Mouse (Mus musculus) liver, embryonic 15.5 days (tissue): Measurements from ENCODE around the gene Donson. TPM values are rescaled to one million over a fixed set of nuclear protein-coding genes. Genes with fewer than 3 reads are reported as not detected.

Experiments
- ATAC-seq: fragments of 200-750 bp; cut with Nextera tagmentation; 2 replicates; pipeline ENCODE4 v1.8.0; 2017; ENCODE audit warnings: moderate number of reproducible peaks, mild to moderate bottlenecking, moderate library complexity; ENCODE audit not compliant: insufficient read depth
- H3K27ac ChIP-seq: fragments of 300-500 bp; sonication (generic); replicated peaks from 2 replicates; pipeline ENCODE4 v1.5.1; 2015; ENCODE audit warnings: mild to moderate bottlenecking, inconsistent platforms
- H3K27me3 ChIP-seq: fragments of 300-500 bp; sonication (generic); 2 replicates; pipeline ENCODE4 v1.6.1; 2015; ENCODE audit warnings: mild to moderate bottlenecking, inconsistent platforms
- H3K36me3 ChIP-seq: fragments of 300-500 bp; sonication (generic); replicated peaks from 2 replicates; pipeline ENCODE4 v1.6.1; 2015; ENCODE audit warnings: moderate library complexity, mild to moderate bottlenecking, inconsistent platforms
- H3K4me1 ChIP-seq: fragments of 300-500 bp; sonication (generic); replicated peaks from 2 replicates; pipeline ENCODE4 v1.6.1; 2015; ENCODE audit warnings: inconsistent platforms
- H3K4me2 ChIP-seq: fragments of 300-500 bp; sonication (generic); 2 replicates; pipeline ENCODE4 v1.6.1; 2015; ENCODE audit warnings: moderate library complexity, mild to moderate bottlenecking, inconsistent platforms
- H3K4me3 ChIP-seq: fragments of 300-500 bp; sonication (generic); replicated peaks from 2 replicates; pipeline ENCODE4 v1.5.1; 2015; ENCODE audit warnings: mild to moderate bottlenecking, inconsistent platforms
- H3K9ac ChIP-seq: fragments of 300-500 bp; sonication (generic); 2 replicates; pipeline ENCODE4 v1.6.1; 2015; ENCODE audit warnings: moderate library complexity, mild to moderate bottlenecking, inconsistent platforms
- H3K9me3 ChIP-seq: fragments of 300-500 bp; sonication (generic); replicated peaks from 2 replicates; pipeline ENCODE4 v1.6.1; 2016; ENCODE audit warnings: inconsistent platforms
- WGBS: fragments of 180-500 bp; shearing (Covaris S2); methylation state at CpG from one replicate; pipeline ENCODE4 v1.1.7; 2015; ENCODE audit warnings: mixed read lengths; ENCODE audit not compliant: insufficient replicate concordance; 5-methylcytosine and 5-hydroxymethylcytosine counted together
- polyA plus RNA-seq: library from polyadenylated mRNA; unstranded; fragments of >200 nt; fragmentation: Nextera tagmentation; extraction: Ambion mirVana; gene quantifications from 2 replicates; pipeline ENCODE4 v1.2.1, GENCODE M21; 2015

Donson gene
- 32.8 and 34.7 TPM in 2 replicates for polyA plus RNA-seq

- Histone ChIP-seq H3K9me3 (no peaks in the 10 kb centered on the region), H3K36me3 (peaks cover 43% of the 10 kb centered on the region), H3K4me2 (peak within 1 kb of the TSS; percentile 95), H3K27me3 (no peaks in the 10 kb centered on the region), H3K27ac (peak within 1 kb of the TSS; percentile 96), H3K9ac (peak within 1 kb of the TSS; percentile 100), H3K4me1 (peaks cover 43% of the 10 kb centered on the region), H3K4me3 (peak within 1 kb of the TSS; percentile 99)
- WGBS = 1% methylated on average over 71 of the region's 71 CpGs
- ATAC-seq = peak; percentile 98
Observed at GRCm38 (mm10) chr16:91688619-91689334, at the start of gene Donson. Gene Donson, minus strand, starts transcription at chr16:91688770.

DNA sequence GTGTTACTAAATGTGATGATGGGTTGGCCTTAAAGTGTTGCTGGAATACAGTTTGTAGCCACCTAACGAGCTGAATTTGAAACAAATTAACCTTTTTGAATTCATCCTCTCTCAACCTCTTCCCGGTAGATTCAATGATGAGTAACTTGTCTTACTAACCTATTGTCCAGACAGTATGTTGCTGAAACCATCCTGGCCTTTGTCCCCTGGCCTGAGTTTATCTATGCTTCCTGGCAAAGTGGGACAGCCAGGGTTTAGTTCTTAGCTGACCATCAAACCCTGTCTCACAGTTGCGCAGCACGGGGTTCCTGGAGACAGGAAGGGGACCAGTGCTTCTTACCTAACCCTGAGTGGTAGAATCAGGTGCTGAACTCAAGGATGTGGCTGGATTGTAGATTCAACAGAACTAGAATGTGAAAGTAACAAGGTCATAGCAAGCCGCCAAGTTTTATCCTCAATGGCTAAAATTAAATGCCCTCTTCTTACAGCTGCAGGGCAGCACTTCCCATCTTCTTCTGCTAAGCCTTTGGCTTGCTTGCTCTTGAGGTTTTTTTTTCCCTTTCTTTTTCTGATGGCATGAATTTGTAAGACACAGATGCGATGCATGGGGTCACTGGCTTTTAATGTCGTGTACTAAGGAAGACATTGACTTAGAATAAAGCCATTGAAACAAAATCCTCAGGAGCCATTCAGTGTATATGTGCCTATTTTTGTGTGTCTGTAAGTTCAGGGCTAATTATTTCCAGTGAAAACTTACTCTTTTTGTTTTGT lies 47.7 kb upstream of the Donson start:
- no peak for ATAC-seq
- no peak overlapping the region for H3K9ac ChIP-seq
- no peaks in the 10 kb centered on the region for H3K36me3 ChIP-seq
- peaks cover 51% of the 10 kb centered on the region for H3K4me1 ChIP-seq
- no peak overlapping the region for H3K4me3 ChIP-seq
- H3K4me2 ChIP-seq = peak overlapping the region; percentile 10; the same call in 1 of the 2 replicates
- no peaks in the 10 kb centered on the region for H3K9me3 ChIP-seq
- 58% methylated on average over 7 of the region's 7 CpGs for WGBS
- no peak overlapping the region; the same call in 1 of the 2 replicates for H3K27ac ChIP-seq
- H3K27me3 ChIP-seq = peaks cover 62% of the 10 kb centered on the region

- no peak for ATAC-seq
- H3K27me3 ChIP-seq = peaks cover 74% of the 10 kb centered on the region
- no peaks in the 10 kb centered on the region for H3K9me3 ChIP-seq
- H3K27ac ChIP-seq = no peak overlapping the region
- WGBS = 40% methylated on average over 5 of the region's 5 CpGs
- H3K4me3 ChIP-seq = no peak overlapping the region
- H3K36me3 ChIP-seq = no peaks in the 10 kb centered on the region
- no peak overlapping the region for H3K9ac ChIP-seq
- peaks cover 47% of the 10 kb centered on the region for H3K4me1 ChIP-seq
- no peak overlapping the region for H3K4me2 ChIP-seq
Observed at GRCm38 (mm10) chr16:91734771-91735170, 46.2 kb upstream of the Donson start.

DNA sequence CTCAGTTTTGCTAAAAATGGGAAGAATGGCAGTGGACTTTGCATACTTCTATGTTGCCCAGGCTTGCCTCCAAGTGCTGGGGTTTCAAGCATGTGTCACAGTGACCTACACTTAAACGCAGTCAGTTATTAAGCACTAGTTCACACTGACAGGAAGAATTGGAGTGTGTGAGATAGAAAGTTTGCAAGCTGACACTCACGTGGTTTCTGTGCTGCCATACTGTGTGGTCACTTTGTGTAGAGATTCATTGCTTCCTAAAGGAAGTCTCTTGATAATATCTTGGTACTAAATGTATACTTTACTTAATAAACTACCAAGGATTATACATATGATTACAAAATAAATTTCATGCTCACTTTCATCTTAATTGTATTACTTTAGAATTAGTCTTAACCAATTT lies 44.2 kb upstream of the Donson start:
- Histone ChIP-seq H3K9me3 (no peaks in the 10 kb centered on the region), H3K4me1 (peaks cover 51% of the 10 kb centered on the region), H3K36me3 (no peaks in the 10 kb centered on the region), H3K4me2 (no peak overlapping the region), H3K27ac (no peak overlapping the region), H3K27me3 (peaks cover 76% of the 10 kb centered on the region), H3K9ac (no peak overlapping the region), H3K4me3 (no peak overlapping the region)
- 28% methylated on average over 2 of the region's 2 CpGs for WGBS
- ATAC-seq = no peak

DNA sequence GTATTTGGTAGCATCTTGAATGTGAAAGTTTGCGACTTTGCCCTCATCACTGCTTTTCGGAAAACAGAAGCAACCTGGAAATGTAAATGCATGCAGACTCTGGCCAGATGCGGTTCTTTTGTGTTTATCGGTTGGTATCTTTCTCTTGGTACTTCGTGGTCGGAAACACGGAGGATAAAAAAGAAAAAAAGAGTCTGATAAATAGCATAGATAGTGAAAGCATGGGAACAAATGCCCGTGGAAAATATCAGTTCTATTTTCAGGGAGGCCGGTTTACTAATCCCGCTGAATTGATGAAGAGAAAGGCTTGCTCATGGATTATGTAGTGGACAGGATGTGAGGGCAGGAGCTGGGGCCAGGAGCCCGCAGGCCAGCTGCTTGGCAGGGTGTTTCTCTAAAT lies 41.9 kb upstream of the Donson start:
- 2% methylated on average over 11 of the region's 11 CpGs for WGBS
- Histone ChIP-seq H3K27ac (no peak overlapping the region), H3K27me3 (peaks cover 60% of the 10 kb centered on the region)

GRCm38 (mm10) chr16:91729821-91730441 lies 41.4 kb upstream of the Donson start:
- peak overlapping the region; percentile 99 for H3K4me2 ChIP-seq
- no peak for ATAC-seq
- no peaks in the 10 kb centered on the region for H3K36me3 ChIP-seq
- WGBS = under 1% methylated on average over 44 of the region's 44 CpGs
- H3K4me1 ChIP-seq = peaks cover 53% of the 10 kb centered on the region
- peaks cover 55% of the 10 kb centered on the region for H3K27me3 ChIP-seq
- H3K9me3 ChIP-seq = no peaks in the 10 kb centered on the region
- peak overlapping the region; percentile 68 for H3K4me3 ChIP-seq
- peak overlapping the region; percentile 60 for H3K9ac ChIP-seq
- peak overlapping the region; percentile 64 for H3K27ac ChIP-seq

More for the DNA sequence above, 41.9 kb upstream of the Donson start:
- Histone ChIP-seq H3K4me3 (peak overlapping the region; percentile 68), H3K9ac (peak overlapping the region; percentile 60; the same call in 1 of the 2 replicates), H3K4me2 (peak overlapping the region; percentile 99), H3K9me3 (no peaks in the 10 kb centered on the region), H3K4me1 (peaks cover 54% of the 10 kb centered on the region), H3K36me3 (no peaks in the 10 kb centered on the region)
- ATAC-seq = no peak

- peak; percentile 83 for ATAC-seq
- Histone ChIP-seq H3K4me3 (peak within 1 kb of the TSS; percentile 68), H3K4me2 (peak within 1 kb of the TSS; percentile 99), H3K27ac (peak within 1 kb of the TSS; percentile 85), H3K27me3 (peaks cover 46% of the 10 kb centered on the region), H3K4me1 (peaks cover 53% of the 10 kb centered on the region), H3K9ac (peak within 1 kb of the TSS; percentile 70), H3K36me3 (no peaks in the 10 kb centered on the region), H3K9me3 (no peaks in the 10 kb centered on the region)
- under 1% methylated on average over 33 of the region's 33 CpGs for WGBS
Observed at GRCm38 (mm10) chr16:91729066-91729482, 40.5 kb upstream of the Donson start, which contains the start of gene Itsn1. Gene Itsn1, plus strand, starts transcription at chr16:91729281.

- peak; percentile 94 for ATAC-seq
- under 1% methylated on average over 46 of the region's 46 CpGs for WGBS
- peaks cover 42% of the 10 kb centered on the region for H3K27me3 ChIP-seq
- peak within 1 kb of the TSS; percentile 70 for H3K9ac ChIP-seq
- no peaks in the 10 kb centered on the region for H3K36me3 ChIP-seq
- peak within 1 kb of the TSS; percentile 68 for H3K4me3 ChIP-seq
- H3K9me3 ChIP-seq = no peaks in the 10 kb centered on the region
- H3K4me1 ChIP-seq = peaks cover 53% of the 10 kb centered on the region
- H3K27ac ChIP-seq = peak within 1 kb of the TSS; percentile 85
- H3K4me2 ChIP-seq = peak within 1 kb of the TSS; percentile 99
Observed at GRCm38 (mm10) chr16:91728123-91729065, 39.8 kb upstream of the Donson start, which contains the start of gene Cryzl1. Gene Cryzl1, minus strand, starts transcription at chr16:91728975.

DNA sequence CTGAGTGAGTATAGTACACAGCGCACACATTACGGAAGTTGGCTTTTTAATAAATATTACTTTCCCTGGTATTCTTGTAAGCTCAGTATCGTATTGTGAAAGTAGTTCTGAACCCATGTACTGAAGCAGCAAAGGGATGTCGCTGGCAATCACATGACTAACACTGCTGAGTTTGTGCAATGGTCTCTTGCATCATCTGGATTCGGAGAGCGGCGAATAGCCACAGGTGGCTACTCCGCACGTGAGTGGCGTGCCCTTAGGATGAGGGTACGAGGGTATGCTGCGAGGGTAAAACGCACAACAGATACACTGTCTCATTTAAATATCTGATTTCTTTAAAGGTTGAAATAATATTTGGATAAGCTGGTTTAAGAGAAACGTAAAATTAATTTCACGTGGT lies 38.9 kb upstream of the Donson start:
- Histone ChIP-seq H3K36me3 (no peaks in the 10 kb centered on the region), H3K4me1 (peaks cover 53% of the 10 kb centered on the region), H3K4me3 (peak overlapping the region; percentile 68), H3K27ac (peak overlapping the region; percentile 85), H3K9me3 (no peaks in the 10 kb centered on the region), H3K27me3 (peaks cover 33% of the 10 kb centered on the region), H3K9ac (peak overlapping the region; percentile 70; the same call in 1 of the 2 replicates), H3K4me2 (peak overlapping the region; percentile 99)
- no peak for ATAC-seq
- 76% methylated on average over 15 of the region's 15 CpGs for WGBS

GRCm38 (mm10) chr16:91724247-91724646 lies 35.7 kb upstream of the Donson start:
- Histone ChIP-seq H3K27ac (no peak overlapping the region), H3K4me2 (no peak overlapping the region), H3K4me1 (peaks cover 42% of the 10 kb centered on the region), H3K27me3 (peaks cover 1% of the 10 kb centered on the region), H3K4me3 (no peak overlapping the region), H3K36me3 (peaks cover 18% of the 10 kb centered on the region), H3K9me3 (no peaks in the 10 kb centered on the region), H3K9ac (no peak overlapping the region)
- no peak for ATAC-seq
- WGBS = 42% methylated on average over 3 of the region's 3 CpGs
